Mouse (Mus musculus) left cerebral cortex, adult 8-10 months (tissue): ENCODE data around the gene Ube2b. TPM values are rescaled to one million over a fixed set of nuclear protein-coding genes. Genes with fewer than 3 reads are reported as not detected.

ENCODE experiments used
- DNase-seq, 2 experiments: peaks; one replicate each; pipeline ENCODE4 v3.0.0; 2022; ENCODE audit warnings: low spot score in 2 of 2
- total RNA-seq, 4 experiments: library from RNA; stranded (reverse); gene quantifications; 2 replicates each; pipeline ENCODE4 v1.2.4; 2022

Gene Ube2b
- total RNA-seq, 4 experiments from 2014 or later, result 159 to 178 (median 168) TPM

- DNase-seq, result peak; percentile 86 to 98
These were observed 32.8 kb downstream of the Ube2b start, which contains the start of gene Cdkn2aipnl for GRCm38 (mm10) chr11:51967443-51968401. Cdkn2aipnl (plus strand) TSS chr11:51967661.

- DNase-seq, result no peak
These were observed 33.9 kb downstream of the Ube2b start for GRCm38 (mm10) chr11:51966651-51967050.

DNA sequence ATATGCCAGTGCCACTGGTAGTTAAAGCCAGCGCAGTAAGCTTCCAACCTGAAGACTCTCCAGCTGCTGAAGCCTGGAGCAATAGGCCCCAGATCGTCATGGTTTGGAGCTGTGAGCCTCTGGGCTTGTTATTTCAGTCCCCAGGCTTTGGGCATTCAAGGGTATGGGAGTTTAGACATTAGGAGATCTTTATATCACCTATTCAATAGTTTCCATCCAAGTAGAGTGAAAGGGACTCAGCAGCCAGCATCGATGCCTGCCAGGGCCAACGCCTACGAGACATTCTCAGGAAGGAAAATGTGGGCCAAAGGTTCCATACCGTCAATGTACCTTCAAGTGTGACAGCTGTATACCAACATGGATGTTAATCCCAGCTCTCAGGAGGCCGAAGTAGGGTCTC is 38.3 kb downstream of the Ube2b start:
- DNase-seq, result no peak

- no peak for DNase-seq
These were observed 38.8 kb downstream of the Ube2b start for GRCm38 (mm10) chr11:51961761-51962160.

DNA sequence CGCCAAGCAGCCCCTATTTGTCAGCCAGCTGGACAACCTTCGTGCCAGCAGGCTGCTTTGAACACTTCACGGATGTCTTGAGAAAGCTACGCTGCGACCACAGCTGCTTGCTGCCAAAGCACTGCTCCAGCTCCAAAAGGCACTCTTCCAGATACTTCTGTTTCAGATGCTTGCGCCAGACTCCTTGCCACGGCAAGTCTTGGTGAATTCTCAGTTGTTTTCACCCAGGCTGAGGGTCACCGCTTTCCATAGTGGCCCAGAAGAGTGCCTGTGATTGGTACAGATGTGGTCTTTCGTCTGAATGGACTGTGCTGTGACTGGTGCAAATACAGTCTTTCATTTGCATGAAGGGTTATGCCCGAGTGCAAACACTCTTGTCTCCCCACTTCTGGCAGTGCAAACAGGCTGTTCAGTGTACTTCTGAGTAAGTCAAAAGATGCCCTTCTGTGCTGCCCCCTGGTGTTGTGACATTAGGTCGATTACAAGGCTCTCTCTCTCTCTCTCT is 39.5 kb downstream of the Ube2b start:
- no peak for DNase-seq

GRCm38 (mm10) chr11:51960061-51960460 is 40.5 kb downstream of the Ube2b start:
- DNase-seq, result no peak

GRCm38 (mm10) chr11:51959511-51959910 is 41.1 kb downstream of the Ube2b start:
- no peak for DNase-seq

GRCm38 (mm10) chr11:51957760-51958159 is 42.8 kb downstream of the Ube2b start:
- no peak for DNase-seq

GRCm38 (mm10) chr11:51956112-51956511 is 44.5 kb downstream of the Ube2b start:
- DNase-seq, result no peak

DNA sequence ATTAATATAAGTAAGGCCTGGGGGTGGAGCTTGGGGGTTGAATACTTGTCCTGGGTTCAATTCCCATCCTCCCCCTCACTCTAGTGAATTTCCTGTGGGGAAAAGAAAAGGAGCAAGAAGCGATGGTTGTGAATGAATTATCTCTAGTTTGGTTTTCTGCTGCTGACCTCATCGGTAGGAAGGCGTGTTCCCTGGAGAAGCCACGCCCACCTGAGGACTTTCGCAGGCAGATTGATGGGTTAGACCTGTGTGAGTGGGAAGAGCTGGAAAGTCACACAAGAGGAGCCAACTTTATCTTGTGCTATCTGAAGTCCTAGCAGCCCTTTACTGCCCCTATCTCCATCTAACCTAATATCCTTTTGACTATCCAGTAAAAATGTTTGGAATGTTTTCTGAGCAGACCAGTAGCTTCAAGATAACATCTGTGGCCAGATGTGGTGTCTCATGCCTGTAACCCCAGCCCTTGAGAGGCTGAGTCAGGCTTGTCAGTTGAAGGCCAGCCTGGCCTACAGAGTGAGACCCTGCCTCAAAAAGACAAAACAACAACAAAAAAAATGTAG is 48.6 kb downstream of the Ube2b start:
- no peak for DNase-seq

DNA sequence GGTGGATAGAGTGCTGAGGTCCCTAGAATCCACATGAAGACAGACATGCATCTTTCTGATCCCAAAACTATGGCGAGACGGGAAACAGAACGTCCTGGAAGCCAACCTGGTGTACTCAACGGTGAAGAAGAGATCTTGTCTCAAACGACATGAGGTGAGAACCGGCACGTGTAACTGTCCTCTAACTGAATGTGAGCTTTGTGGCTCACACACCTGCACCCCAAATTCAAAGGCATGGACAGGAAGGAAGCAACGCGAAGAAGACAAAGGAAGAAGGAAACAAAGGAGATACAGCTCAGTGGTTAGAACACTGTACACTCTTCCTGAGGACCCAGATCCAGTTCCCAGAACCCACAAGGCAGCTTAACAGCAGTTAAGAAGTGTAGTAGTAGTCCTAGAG is 50.6 kb downstream of the Ube2b start:
- DNase-seq, result no peak

GRCm38 (mm10) chr11:51949155-51949840 is 51.3 kb downstream of the Ube2b start:
- no peak for DNase-seq

DNA sequence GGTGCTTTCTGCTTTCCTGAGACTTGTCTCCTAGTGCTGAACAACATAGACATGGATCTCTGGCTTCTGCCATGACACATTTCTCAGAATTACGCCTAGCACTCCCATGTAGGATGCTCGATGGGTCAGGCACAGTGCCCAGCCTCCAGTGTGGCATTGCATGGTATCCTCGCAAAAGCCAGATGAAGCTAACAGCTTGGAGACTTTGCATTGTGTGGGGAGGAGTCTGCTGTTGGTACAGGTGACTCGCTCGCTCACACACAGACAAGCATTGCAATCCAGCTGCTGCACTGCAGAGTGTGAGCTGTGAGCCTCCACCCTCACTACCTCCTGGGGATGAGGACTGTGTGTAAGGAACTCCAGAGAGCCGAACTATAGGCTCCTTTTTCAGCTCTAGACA is 54.4 kb downstream of the Ube2b start:
- DNase-seq, result peak; percentile 20 to 64

- peak; percentile 37 to 79 for DNase-seq
These were observed 55.0 kb downstream of the Ube2b start for GRCm38 (mm10) chr11:51945548-51945947.

- DNase-seq, result no peak
These were observed 56.3 kb downstream of the Ube2b start for GRCm38 (mm10) chr11:51944239-51944638.

DNA sequence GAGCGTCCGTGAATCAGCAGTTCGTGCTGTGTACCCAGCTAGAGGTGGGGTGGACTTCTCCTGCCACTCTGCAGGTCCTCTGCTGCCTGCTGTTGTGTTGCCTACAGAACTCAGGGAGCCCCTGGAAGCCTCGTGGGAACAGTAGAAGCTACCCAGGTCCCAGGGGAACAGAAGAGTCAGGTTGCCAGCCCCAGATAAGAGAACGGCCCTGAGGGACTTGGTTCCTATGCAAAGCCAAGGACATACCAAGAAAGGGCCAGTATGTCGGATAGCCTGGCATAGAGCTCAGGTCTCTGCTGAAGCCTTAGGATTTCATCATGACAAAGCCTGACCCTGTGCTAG is 57.1 kb downstream of the Ube2b start:
- DNase-seq, result no peak

DNA sequence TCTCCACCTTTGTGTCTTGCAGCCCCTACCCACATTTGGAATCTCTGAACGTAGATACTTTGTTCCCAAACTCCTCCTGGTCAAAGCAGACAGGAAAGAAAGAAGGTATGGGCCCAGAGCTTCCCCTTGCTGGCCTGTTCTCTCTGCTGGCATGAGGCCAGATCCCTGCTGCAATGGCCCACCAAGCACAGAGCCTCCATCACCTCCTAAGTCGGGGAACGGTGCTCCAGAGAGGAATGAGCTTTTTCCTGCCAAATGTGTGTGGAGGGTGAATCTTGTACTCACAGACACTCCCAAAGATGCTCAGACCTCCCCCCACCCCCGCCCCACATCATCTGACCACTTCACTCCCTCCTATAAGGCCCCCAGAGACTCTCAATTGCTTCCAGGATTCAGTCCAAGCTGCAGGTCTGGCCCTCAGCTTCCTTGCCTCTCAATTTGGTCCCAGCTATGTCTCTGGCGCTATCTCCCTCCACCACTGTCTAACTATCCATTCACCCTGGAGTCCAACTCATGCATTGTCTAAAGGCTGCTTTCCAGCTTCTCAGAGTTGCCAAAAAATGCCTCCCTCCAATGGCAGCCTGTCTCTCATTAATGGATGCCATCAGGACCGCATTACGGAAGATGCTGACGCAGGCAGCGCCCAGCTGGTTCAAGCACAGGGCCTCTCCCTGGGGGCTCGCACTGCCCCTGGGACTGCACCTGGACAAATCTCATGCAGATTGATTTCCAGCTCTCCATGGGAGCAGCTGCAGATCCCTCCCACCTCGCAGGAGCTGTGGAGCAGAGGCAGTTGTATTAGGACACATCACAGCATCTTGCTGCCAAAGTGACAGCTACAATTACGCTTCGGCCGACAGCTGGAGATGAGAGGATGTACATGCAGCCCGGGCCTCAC is 57.7 kb downstream of the Ube2b start:
- peak in 1 of 2 experiments; percentile 47 for DNase-seq

- DNase-seq, result no peak
These were observed 60.0 kb downstream of the Ube2b start for GRCm38 (mm10) chr11:51940511-51940955.

GRCm38 (mm10) chr11:51939590-51939955 is 61.0 kb downstream of the Ube2b start:
- DNase-seq, result no peak

DNA sequence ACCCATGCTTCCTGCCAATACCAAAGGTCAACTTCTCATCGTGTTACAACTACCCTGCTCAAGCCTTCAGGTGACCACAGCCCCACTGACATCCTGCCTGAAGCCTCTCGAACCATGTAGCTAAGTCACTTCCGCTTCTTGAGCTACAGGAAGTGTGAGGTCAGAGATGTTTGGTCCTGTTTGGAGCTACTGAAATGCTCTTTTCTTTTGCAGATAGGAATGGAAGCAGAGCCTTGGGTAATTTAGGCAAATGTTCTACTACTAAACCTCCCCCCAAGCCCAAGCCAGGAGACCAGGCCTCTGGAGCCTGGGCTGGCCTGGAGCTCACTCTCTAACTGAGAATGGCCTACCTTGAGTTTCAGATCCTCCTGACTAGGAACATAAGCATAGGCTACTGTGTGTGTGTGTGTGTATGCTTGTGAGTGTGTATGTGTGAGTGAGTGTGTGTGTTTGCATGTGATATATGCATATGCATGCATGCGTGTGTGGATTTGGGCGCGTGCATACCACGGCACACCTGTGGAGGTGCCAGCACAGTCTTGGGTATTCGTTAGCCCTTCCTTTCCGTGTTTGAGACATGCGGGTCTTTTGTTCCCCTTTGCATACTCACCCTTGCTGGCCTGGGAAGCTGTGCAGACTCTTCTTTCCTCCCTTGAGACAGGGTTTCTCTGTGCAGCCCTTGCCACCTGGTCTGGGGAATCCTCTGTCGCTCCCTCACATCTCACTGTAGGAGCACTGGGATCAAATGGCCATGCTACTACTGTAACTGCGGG is 61.6 kb downstream of the Ube2b start:
- DNase-seq, result no peak
